Mouse (Mus musculus): ENCODE results near the gene Ddx23. TPM values are rescaled to one million over a fixed set of nuclear protein-coding genes. Genes with fewer than 3 reads are reported as not detected.

Gene Ddx23
- polyA plus RNA-seq, 1 experiment from 2014 or later: 23.1 TPM

DNA sequence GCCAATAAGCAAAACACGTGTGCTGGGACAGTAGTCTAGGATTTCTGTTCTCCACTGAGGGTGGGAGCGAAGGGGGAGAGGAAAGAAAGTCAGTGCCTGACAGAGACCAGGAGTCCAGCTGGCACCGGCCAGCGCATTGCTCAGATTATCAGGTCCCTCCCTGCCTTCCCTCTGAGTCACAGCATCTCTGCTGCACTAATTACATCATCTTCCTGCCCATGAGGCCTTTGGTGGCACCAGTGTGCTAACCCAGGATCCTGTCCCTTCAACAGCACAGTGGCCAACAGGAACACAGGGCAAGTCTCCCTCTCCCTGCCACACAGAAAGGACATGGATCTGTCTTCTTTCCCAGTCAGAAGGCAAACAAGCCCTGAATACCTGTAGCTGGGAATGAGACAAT, 9.9 kb upstream of the Ddx23 start:
- WGBS: 70% methylated on average over 4 of the region's 4 CpGs
- H3K9ac ChIP-seq: no peak overlapping the region
- ATAC-seq (replicated peaks; ENCODE audit: low FRiP score): no peak

DNA sequence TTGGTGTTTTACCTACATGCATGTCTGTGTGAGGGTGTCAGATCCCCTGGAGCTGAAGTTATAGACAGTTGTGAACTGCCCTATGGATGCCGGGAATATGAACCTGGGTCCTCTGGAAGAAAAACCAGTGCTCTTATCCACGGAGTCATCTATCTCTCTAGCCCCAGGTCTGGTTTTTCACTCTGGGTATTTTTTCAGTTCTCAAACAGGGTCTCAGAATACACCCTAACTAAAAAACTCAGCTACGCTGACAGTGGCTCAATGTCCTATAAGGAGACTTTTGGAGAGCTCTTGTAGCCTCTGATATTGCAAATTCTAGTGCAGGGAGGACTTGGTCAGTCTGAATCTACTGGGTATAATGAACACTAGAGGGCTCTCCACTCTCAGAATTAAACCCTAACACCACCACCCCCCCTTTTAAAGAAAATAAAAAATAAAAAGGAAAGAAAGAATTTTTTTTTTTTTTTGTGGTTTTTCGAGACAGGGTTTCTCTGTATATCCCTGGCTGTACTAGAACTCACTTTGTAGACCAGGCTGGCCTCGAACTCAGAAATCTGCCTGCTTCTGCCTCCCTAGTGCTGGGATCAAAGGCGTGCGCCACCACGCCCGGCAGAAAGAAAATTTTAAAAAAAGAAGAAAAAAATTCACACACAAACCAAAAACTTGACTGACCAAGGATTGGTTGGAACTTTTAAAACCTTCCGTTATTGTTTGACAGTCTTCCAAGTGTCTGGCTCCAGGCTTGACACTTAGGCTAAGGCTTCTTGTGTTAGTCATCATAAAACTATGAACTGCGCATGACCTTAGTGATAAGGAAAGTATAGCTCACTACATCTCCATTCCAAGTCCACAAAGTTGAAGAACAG, 1.6 kb upstream of the Ddx23 start:
- Histone ChIP-seq H3K36me3 (peaks cover 11% of the 10 kb centered on the region; the same call in 1 of the 2 replicates), H3K27ac (no peak overlapping the region), H3K9me3 (replicated peaks) (no peaks in the 10 kb centered on the region), H3K4me3 (replicated peaks) (no peak overlapping the region), H3K4me2 (no peak overlapping the region), H3K4me1 (peaks cover 13% of the 10 kb centered on the region), H3K9ac (no peak overlapping the region), H3K27me3 (no peaks in the 10 kb centered on the region)
- 81% methylated on average over 11 of the region's 11 CpGs for WGBS
- ATAC-seq (replicated peaks; ENCODE audit: low FRiP score): no peak

More for the DNA sequence above, 9.9 kb upstream of the Ddx23 start:
- peaks cover 51% of the 10 kb centered on the region for H3K27me3 ChIP-seq
- no peaks in the 10 kb centered on the region for H3K36me3 ChIP-seq
- H3K4me2 ChIP-seq: no peak overlapping the region
- H3K9me3 ChIP-seq (replicated peaks): no peaks in the 10 kb centered on the region
- no peak overlapping the region for H3K27ac ChIP-seq
- H3K4me1 ChIP-seq: peaks cover 33% of the 10 kb centered on the region
- H3K4me3 ChIP-seq (replicated peaks): no peak overlapping the region

DNA sequence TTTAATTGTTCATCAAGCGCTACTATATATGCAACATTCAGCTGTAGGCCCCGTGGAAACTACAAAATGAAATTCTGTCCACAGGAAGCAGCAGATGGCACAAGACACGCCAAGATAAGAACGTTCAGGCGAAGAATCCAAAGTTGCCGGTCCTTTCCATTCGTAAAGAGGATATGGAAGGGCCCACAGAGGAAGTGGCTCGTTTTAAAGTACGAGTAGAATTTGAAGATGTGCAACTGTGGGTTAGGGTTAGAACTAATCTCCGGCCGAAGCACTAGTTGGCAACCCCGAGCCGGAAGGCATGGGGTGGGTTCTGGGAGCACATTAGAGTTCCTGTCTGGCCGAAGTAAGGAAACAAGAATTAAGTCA, 512 bp downstream of the Ddx23 start:
- Histone ChIP-seq H3K9me3 (replicated peaks) (no peaks in the 10 kb centered on the region), H3K36me3 (peaks cover 31% of the 10 kb centered on the region), H3K27me3 (no peaks in the 10 kb centered on the region), H3K27ac (peak overlapping the region; percentile 90), H3K4me1 (peaks cover 13% of the 10 kb centered on the region), H3K4me2 (peak overlapping the region; percentile 76), H3K9ac (peak overlapping the region; percentile 76), H3K4me3 (replicated peaks) (peak overlapping the region; percentile 73)
- ATAC-seq (replicated peaks; ENCODE audit: low FRiP score): no peak
- WGBS: under 1% methylated on average over 14 of the region's 14 CpGs

DNA sequence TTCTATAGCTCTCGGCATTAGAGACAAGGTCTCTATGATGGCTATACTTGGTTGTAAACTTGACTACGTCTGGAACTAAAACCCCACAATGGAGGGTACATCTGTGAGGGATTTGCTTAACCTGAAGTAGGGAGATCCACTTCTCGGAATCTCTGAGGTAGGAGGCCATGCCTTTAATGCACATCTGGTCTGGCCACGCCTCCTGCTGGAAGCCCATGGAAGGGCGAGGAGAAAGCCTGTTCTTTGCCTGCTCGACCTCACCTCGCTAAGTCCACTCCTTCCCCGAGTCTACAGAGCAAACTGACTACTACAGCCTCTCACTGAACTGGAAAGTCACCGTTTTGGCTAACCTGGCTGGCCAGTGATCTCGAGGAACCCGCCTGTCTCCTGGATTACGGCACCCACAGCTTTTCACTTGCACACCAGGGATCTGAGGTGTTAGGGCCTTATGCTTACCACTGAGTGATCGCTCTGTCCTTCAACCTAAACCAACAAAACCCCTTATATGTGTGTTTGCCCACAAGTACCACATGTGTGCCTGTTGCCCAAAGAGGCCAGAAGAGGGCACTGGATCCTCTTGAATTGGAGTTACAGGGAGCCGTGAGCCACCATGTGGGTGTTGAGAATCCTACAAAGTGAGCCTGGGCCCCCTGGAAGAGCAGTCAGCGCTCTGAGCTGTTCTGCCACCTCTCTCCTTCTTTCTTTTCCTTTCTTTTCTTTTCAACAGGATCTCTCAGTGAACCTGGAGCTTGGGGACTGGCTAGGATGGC, 5.5 kb downstream of the Ddx23 start:
- H3K27ac ChIP-seq: no peak overlapping the region
- H3K9ac ChIP-seq: no peak overlapping the region
- ATAC-seq (replicated peaks; ENCODE audit: low FRiP score): no peak
- H3K36me3 ChIP-seq: peaks cover 82% of the 10 kb centered on the region
- H3K27me3 ChIP-seq: no peaks in the 10 kb centered on the region
- H3K4me3 ChIP-seq (replicated peaks): no peak overlapping the region
- peaks cover 13% of the 10 kb centered on the region for H3K4me1 ChIP-seq
- WGBS: 85% methylated on average over 15 of the region's 15 CpGs
- H3K4me2 ChIP-seq: no peak overlapping the region
- H3K9me3 ChIP-seq (replicated peaks): no peaks in the 10 kb centered on the region

DNA sequence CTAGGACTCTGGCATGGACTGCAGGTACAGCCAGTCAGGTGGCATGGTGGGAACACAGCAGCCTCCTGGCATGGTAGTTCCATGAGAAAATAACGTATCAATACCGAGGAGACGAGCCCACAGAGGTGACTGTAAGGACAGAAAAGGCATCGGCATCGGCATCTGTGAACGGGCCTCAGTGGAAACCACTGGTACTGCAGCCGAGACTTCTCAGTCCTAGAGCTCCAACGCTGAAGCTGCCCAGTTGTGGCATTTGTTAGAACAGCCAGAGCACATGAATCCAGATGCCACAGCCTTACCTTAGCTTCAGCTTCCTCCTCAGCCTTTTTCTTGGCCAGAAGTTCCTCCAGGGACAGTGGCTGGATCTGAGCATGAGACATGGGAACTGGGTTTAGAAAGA, 10.5 kb downstream of the Ddx23 start:
- WGBS: 93% methylated on average over 8 of the region's 8 CpGs
- no peak overlapping the region for H3K4me3 ChIP-seq (replicated peaks)

DNA sequence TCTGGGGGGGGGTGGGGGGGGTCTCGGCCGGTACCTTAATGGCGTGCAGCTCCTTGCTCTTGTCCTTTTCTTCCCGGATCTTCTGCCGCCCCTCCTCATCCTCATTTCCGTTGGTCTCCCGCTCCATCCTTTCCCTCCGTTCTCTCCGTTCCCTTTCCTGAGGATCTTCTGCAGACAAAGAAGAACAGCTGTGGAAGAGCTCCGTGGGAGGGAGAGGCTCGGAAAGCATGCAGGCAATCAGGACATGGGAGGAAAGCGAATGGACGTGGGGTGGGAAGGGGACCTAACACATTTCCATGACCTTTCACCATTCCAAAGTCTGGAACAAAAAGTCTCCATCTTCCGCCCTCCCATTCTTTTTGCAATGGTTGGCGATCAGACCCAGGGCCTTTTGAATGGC, 11.3 kb downstream of the Ddx23 start:
- no peak overlapping the region for H3K4me3 ChIP-seq (replicated peaks)
- no peaks in the 10 kb centered on the region for H3K4me1 ChIP-seq
- no peak overlapping the region for H3K9ac ChIP-seq
- no peaks in the 10 kb centered on the region for H3K27me3 ChIP-seq
- H3K9me3 ChIP-seq (replicated peaks): no peaks in the 10 kb centered on the region
- no peak overlapping the region for H3K4me2 ChIP-seq
- 88% methylated on average over 15 of the region's 15 CpGs for WGBS
- H3K27ac ChIP-seq: no peak overlapping the region
- ATAC-seq (replicated peaks; ENCODE audit: low FRiP score): no peak
- peaks cover 100% of the 10 kb centered on the region for H3K36me3 ChIP-seq

More for the DNA sequence above, 10.5 kb downstream of the Ddx23 start:
- no peak for ATAC-seq (replicated peaks; ENCODE audit: low FRiP score)
- Histone ChIP-seq H3K27ac (no peak overlapping the region), H3K9me3 (replicated peaks) (no peaks in the 10 kb centered on the region), H3K36me3 (peaks cover 100% of the 10 kb centered on the region), H3K4me2 (no peak overlapping the region), H3K4me1 (no peaks in the 10 kb centered on the region), H3K27me3 (no peaks in the 10 kb centered on the region), H3K9ac (no peak overlapping the region)

DNA sequence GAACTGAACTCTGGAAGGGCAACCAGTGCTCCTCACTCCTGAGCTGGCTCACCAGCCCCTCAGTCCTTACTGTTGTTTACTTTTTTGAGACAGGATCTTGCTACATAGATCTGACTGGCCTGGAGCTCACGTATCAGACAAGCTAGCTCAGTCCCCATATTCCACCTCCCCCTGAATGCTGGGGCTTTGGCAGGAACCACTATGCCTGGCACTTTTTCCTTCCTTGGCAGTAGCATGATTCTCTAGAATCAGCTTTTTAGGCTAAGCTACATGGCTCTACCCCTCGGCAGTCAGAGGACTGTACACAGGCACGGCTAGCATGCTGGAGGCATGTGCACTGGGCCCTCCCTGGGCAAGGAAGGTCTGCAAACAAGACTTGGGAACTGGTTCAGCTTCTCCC, 14.6 kb downstream of the Ddx23 start:
- 100% methylated on average over 3 of the region's 3 CpGs for WGBS
- Histone ChIP-seq H3K36me3 (peaks cover 99% of the 10 kb centered on the region), H3K9ac (no peak overlapping the region), H3K27ac (no peak overlapping the region), H3K4me1 (no peaks in the 10 kb centered on the region), H3K27me3 (no peaks in the 10 kb centered on the region), H3K4me3 (replicated peaks) (no peak overlapping the region), H3K9me3 (replicated peaks) (no peaks in the 10 kb centered on the region), H3K4me2 (no peak overlapping the region)
- ATAC-seq (replicated peaks; ENCODE audit: low FRiP score): no peak

DNA sequence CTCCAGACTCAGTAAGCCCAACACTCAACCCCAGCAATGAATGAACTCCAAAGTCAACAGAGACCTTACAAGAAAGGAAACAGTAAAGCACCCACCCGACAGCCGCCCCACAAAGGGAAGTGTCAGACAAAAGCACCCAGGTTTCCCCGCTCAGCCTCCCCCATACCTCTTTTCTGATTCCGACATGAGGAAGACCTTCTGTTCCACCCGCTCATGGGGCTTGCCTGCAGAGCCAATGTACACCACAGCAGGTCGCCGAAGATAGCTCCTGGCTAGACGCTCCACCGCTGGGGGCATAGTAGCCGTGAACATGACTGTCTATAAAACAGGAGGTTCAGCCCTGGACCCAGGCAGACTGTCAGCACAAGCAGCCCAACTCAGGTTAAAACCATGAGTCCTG, 15.4 kb downstream of the Ddx23 start:
- Histone ChIP-seq H3K36me3 (peaks cover 99% of the 10 kb centered on the region), H3K4me2 (no peak overlapping the region), H3K27ac (no peak overlapping the region), H3K27me3 (no peaks in the 10 kb centered on the region), H3K9me3 (replicated peaks) (no peaks in the 10 kb centered on the region), H3K4me3 (replicated peaks) (no peak overlapping the region), H3K4me1 (peaks cover 2% of the 10 kb centered on the region; the same call in 1 of the 2 replicates), H3K9ac (no peak overlapping the region)
- no peak for ATAC-seq (replicated peaks; ENCODE audit: low FRiP score)
- WGBS: 80% methylated on average over 10 of the region's 10 CpGs

DNA sequence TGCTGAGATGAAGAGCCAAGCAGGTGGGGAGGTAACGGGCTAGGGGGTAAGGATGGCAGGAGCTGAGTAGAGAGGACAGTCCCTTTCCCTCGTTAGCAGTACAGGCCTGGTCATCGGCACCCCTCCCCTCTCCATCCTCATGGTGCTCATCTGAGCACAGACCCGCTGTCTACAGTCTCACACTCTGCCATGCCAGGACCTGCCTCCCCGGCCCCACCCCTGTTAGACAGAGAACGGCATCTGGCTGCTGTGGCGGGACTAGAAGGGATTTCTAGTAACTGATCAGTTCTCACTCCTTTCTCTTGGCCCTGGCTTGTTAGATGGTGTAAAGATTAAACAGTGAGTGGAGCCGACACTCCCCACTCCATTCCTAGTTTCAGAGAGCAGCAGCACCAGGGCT, 16.0 kb downstream of the Ddx23 start:
- no peaks in the 10 kb centered on the region for H3K9me3 ChIP-seq (replicated peaks)
- no peak for ATAC-seq (replicated peaks; ENCODE audit: low FRiP score)
- no peak overlapping the region for H3K9ac ChIP-seq
- no peaks in the 10 kb centered on the region for H3K27me3 ChIP-seq
- 86% methylated on average over 8 of the region's 8 CpGs for WGBS
- no peak overlapping the region for H3K27ac ChIP-seq
- H3K4me1 ChIP-seq: peaks cover 7% of the 10 kb centered on the region; the same call in 1 of the 2 replicates
- no peak overlapping the region for H3K4me3 ChIP-seq (replicated peaks)
- no peak overlapping the region for H3K4me2 ChIP-seq
- H3K36me3 ChIP-seq: peaks cover 99% of the 10 kb centered on the region

DNA sequence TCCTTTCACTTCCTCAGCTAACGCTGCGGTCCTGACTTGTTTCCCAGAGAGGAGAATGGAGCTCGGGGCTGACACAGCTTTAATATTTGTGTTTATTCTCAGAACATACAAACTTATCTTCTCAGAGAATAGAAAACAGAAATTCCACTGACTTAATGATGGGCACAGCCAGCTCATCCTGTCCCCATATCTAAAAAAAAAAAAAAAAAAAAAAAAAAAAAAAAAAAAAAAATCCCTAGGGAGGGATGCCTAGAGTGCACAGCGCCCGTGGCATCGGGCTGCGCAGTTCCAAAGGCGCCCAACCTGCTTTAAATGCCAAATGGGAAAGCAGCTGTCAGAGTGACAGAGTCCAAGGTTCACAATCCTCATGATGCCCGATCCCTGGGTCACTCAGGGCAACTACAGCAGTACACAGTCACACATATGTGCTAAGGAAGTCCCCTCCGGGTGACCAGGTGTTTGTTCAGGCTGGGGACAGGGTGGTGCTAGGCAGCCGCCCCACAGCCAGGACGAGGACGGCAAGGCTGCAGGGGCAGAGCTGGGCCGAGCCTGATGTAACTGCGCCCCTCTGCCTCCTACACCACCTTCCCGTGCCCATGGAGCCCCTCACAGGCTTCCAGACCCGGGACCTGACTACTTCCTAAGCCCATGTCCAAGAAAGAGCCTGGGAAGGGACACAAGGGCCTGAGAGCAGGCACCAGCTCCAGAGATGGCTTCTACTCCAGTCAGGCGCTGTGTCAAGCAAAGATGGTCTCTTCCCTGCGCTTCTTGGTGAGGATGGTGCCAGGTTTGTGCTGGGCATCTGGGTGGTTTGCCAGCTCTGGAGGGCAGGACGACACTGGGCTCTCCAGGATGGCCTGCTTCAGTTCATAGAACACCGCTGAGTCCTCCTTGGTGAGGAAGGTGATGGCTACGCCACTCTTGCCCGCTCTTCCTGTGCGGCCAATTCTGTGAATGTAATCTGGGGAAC, 17.4 kb downstream of the Ddx23 start:
- no peak overlapping the region for H3K4me2 ChIP-seq
- no peaks in the 10 kb centered on the region for H3K27me3 ChIP-seq
- no peak overlapping the region for H3K27ac ChIP-seq
- no peaks in the 10 kb centered on the region for H3K9me3 ChIP-seq (replicated peaks)
- peaks cover 95% of the 10 kb centered on the region for H3K36me3 ChIP-seq
- no peak for ATAC-seq (replicated peaks; ENCODE audit: low FRiP score)
- WGBS: 87% methylated on average over 24 of the region's 24 CpGs
- H3K9ac ChIP-seq: no peak overlapping the region
- peaks cover 11% of the 10 kb centered on the region; the same call in 1 of the 2 replicates for H3K4me1 ChIP-seq
- H3K4me3 ChIP-seq (replicated peaks): no peak overlapping the region

DNA sequence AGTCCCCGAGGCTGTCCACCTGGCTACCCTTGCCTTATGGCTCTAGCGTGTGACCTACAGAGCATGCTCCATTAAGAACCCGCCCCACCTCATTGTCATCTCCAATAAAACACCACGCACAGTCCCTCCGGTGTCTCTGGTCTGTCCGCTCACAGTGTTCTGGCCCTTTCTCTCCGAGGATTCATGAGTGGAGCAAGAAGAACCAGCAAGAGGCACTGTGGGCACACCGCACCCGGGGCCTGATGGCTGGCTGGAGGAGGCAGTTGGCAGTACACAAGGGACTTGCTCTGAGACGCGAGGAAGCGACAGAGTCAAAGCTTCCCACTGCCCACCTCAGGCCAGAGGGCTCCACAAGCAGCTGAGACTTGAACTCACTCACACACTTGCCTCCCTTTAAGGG, 18.3 kb downstream of the Ddx23 start:
- Histone ChIP-seq H3K4me2 (no peak overlapping the region), H3K4me1 (peaks cover 15% of the 10 kb centered on the region; the same call in 1 of the 2 replicates), H3K9me3 (replicated peaks) (no peaks in the 10 kb centered on the region), H3K9ac (no peak overlapping the region), H3K36me3 (peaks cover 92% of the 10 kb centered on the region), H3K4me3 (replicated peaks) (no peak overlapping the region), H3K27me3 (no peaks in the 10 kb centered on the region), H3K27ac (no peak overlapping the region)
- WGBS: 80% methylated on average over 12 of the region's 12 CpGs
- ATAC-seq (replicated peaks; ENCODE audit: low FRiP score): no peak

Data from kidney, embryonic 15.5 days (tissue).